Mouse (Mus musculus) cerebellum, adult 11-12 months (tissue): ENCODE measurements at regions not wholly inside any gene's neighbourhood (a gene's known extent, or its start where the extent isn't known, plus 50 kb on each side); places are given as distances from the start of the nearest gene placed in this dataset.
A peak's percentile ranks its signal among the peaks of the same experiment; 100 is the strongest.

ENCODE experiments used
- DNase-seq: peaks from one replicate; pipeline ENCODE4 v3.0.0; 2022

DNA sequence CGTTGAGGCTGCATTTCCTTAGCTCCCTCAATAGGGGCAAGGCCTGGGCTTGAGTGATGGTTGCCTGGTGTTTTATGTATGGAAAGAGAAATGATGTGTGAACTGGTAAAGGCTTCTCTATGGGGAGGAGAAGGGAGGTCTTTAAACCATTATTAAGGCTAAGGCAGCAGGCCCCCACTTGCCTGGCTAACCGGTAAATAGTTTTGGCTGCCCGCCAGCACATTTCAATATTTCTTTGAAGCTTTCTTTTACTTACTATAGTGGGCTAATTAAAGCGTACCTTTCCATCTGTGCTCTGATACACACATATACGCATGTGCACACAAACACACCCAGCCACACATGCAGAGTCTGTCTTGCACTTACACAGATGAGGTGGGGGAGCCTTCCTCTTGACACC lies 123.9 kb upstream of the Slc35b3 start:
- no peak for DNase-seq

GRCm38 (mm10) chr13:39074211-39074610 lies 113.5 kb upstream of the Slc35b3 start:
- no peak for DNase-seq

DNA sequence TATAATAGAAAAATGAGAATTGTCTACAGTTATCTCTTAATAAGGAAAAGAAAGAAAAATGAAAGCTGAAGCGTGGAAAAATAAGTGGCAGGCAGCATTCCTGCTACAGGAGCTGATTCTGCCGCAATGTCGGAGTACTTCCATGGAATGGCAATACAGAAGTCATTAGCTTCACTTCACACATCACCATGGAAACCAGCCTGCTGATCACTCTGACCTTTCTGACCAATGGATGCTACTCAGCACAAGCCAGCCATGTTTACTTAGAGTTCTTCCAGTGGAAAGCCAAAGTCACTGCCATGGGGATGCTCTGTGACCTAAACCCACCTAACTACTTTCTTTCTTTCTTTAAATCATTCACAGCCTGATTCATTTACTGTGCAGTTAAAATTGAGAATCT lies 71.6 kb upstream of the Slc35b3 start:
- DNase-seq, result no peak

GRCm38 (mm10) chr13:39020168-39020567 lies 59.5 kb upstream of the Slc35b3 start:
- DNase-seq, result no peak

DNA sequence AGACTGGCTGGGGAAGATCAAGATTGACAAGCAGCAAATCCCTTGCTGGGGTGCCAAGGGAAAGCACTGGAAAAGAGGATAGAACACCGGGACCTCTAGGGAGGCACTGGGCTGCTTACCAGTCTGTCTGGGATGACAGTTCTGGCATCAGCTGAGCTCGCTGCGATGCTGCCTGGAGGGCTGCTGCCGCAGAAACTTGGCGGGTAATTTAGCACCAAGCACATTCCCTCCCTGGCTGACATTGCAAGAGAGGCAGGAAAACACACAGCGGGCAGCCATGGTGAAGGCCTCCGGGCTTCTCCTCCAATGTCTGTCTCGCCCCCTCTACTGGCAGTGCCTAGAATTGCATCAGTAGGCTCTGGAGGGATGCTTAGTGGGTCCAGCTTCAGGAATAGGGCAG lies 51.0 kb upstream of the Slc35b3 start:
- peak; percentile 81 for DNase-seq
